Mouse (Mus musculus) limb, embryonic 15.5 days (tissue): Measurements from ENCODE around the gene Ms4a13. TPM values are rescaled to one million over a fixed set of nuclear protein-coding genes. Genes with fewer than 3 reads are reported as not detected.
"Not testable (repeated sequence)": the region's sequence is repeated elsewhere in the genome, so short reads cannot be mapped to it uniquely, and the experiment has no call there.

Experiments used
- ATAC-seq: fragments of 200-750 bp; cut with Nextera tagmentation; 2 replicates; pipeline ENCODE4 v1.8.0; 2017; ENCODE audit warnings: low read depth, moderate TSS enrichment; ENCODE audit not compliant: insufficient number of reproducible peaks, low FRiP score, low TSS enrichment
- H3K27ac ChIP-seq: fragments of 300-500 bp; sonication (generic); 2 replicates; pipeline ENCODE4 v1.5.1; 2015; ENCODE audit warnings: moderate library complexity, mild to moderate bottlenecking, inconsistent platforms
- H3K27me3 ChIP-seq: fragments of 300-500 bp; sonication (generic); 2 replicates; pipeline ENCODE4 v1.6.1; 2015; ENCODE audit warnings: inconsistent platforms
- H3K36me3 ChIP-seq: fragments of 300-500 bp; sonication (generic); 2 replicates; pipeline ENCODE4 v1.6.1; 2015; ENCODE audit warnings: inconsistent platforms
- H3K4me1 ChIP-seq: fragments of 300-500 bp; sonication (generic); 2 replicates; pipeline ENCODE4 v1.6.1; 2015; ENCODE audit warnings: inconsistent platforms
- H3K4me2 ChIP-seq: fragments of 300-500 bp; sonication (generic); 2 replicates; pipeline ENCODE4 v1.6.1; 2015; ENCODE audit warnings: mild to moderate bottlenecking, inconsistent platforms
- H3K4me3 ChIP-seq: fragments of 300-500 bp; sonication (generic); 2 replicates; pipeline ENCODE4 v1.5.1; 2015; ENCODE audit warnings: mild to moderate bottlenecking, inconsistent platforms
- H3K9ac ChIP-seq: fragments of 300-500 bp; sonication (generic); 2 replicates; pipeline ENCODE4 v1.6.1; 2015; ENCODE audit warnings: inconsistent platforms
- H3K9me3 ChIP-seq: fragments of 300-500 bp; sonication (generic); 2 replicates; pipeline ENCODE4 v1.6.1; 2016; ENCODE audit warnings: inconsistent platforms
- WGBS: fragments of 180-500 bp; shearing (Covaris S2); methylation state at CpG from one replicate; pipeline ENCODE4 v1.1.7; 2015; 5-methylcytosine and 5-hydroxymethylcytosine counted together
- polyA plus RNA-seq: library from polyadenylated mRNA; unstranded; fragments of >200 nt; fragmentation: Nextera tagmentation; extraction: Ambion mirVana; gene quantifications from 2 replicates; pipeline ENCODE4 v1.2.1, GENCODE M21; 2015

The Ms4a13 gene
- not detected in 2 replicates for polyA plus RNA-seq

GRCm38 (mm10) chr19:11196546-11196945, at the start of gene Ms4a13:
Gene Ms4a13 (minus strand): TSS chr19:11196737.
- H3K4me2 ChIP-seq, result no peak within 1 kb of the TSS
- 70% methylated on average over 12 of the region's 12 CpGs for WGBS
- H3K27ac ChIP-seq, result no peak within 1 kb of the TSS
- no peaks in the 10 kb centered on the region for H3K36me3 ChIP-seq
- ATAC-seq, result no peak
- no peak within 1 kb of the TSS for H3K4me3 ChIP-seq
- no peaks in the 10 kb centered on the region for H3K9me3 ChIP-seq
- no peaks in the 10 kb centered on the region for H3K4me1 ChIP-seq
- H3K9ac ChIP-seq, result no peak within 1 kb of the TSS
- H3K27me3 ChIP-seq, result no peaks in the 10 kb centered on the region

GRCm38 (mm10) chr19:11244230-11244629, 47.7 kb upstream of the Ms4a13 start:
- Histone ChIP-seq H3K36me3 (no peaks in the 10 kb centered on the region), H3K27me3 (no peaks in the 10 kb centered on the region), H3K4me2 (no peak overlapping the region), H3K9me3 (no peaks in the 10 kb centered on the region), H3K4me3 (no peak overlapping the region), H3K27ac (no peak overlapping the region), H3K4me1 (no peaks in the 10 kb centered on the region), H3K9ac (no peak overlapping the region)
- ATAC-seq, result no peak

- no peak overlapping the region for H3K4me2 ChIP-seq
- ATAC-seq, result no peak
- H3K9ac ChIP-seq, result no peak overlapping the region
- H3K4me3 ChIP-seq, result no peak overlapping the region
- no peaks in the 10 kb centered on the region for H3K4me1 ChIP-seq
- no peaks in the 10 kb centered on the region for H3K36me3 ChIP-seq
- H3K9me3 ChIP-seq, result no peaks in the 10 kb centered on the region
- no peak overlapping the region for H3K27ac ChIP-seq
- 59% methylated on average over 5 of the region's 5 CpGs for WGBS
- no peaks in the 10 kb centered on the region for H3K27me3 ChIP-seq
Measured at GRCm38 (mm10) chr19:11242560-11242959, 46.0 kb upstream of the Ms4a13 start.

GRCm38 (mm10) chr19:11235820-11236219, 39.3 kb upstream of the Ms4a13 start:
- H3K36me3 ChIP-seq, result no peaks in the 10 kb centered on the region
- ATAC-seq, result no peak

GRCm38 (mm10) chr19:11234921-11235735, 38.6 kb upstream of the Ms4a13 start:
- H3K4me1 ChIP-seq, result no peaks in the 10 kb centered on the region
- no peak overlapping the region for H3K27ac ChIP-seq
- no peak overlapping the region for H3K4me2 ChIP-seq
- no peak for ATAC-seq
- no peak overlapping the region for H3K9ac ChIP-seq
- WGBS, result 23% methylated on average over 5 of the region's 5 CpGs
- no peak overlapping the region for H3K4me3 ChIP-seq
- no peaks in the 10 kb centered on the region for H3K9me3 ChIP-seq
- H3K36me3 ChIP-seq, result no peaks in the 10 kb centered on the region
- no peaks in the 10 kb centered on the region for H3K27me3 ChIP-seq

More at GRCm38 (mm10) chr19:11235820-11236219, 39.3 kb upstream of the Ms4a13 start:
- Histone ChIP-seq H3K4me2 (no peak overlapping the region), H3K9me3 (no peaks in the 10 kb centered on the region), H3K27ac (no peak overlapping the region), H3K4me3 (no peak overlapping the region), H3K4me1 (no peaks in the 10 kb centered on the region), H3K9ac (no peak overlapping the region), H3K27me3 (no peaks in the 10 kb centered on the region)

GRCm38 (mm10) chr19:11234244-11234643, 37.7 kb upstream of the Ms4a13 start:
- H3K9me3 ChIP-seq, result no peaks in the 10 kb centered on the region
- H3K4me1 ChIP-seq, result no peaks in the 10 kb centered on the region
- no peaks in the 10 kb centered on the region for H3K27me3 ChIP-seq
- ATAC-seq, result no peak
- H3K4me3 ChIP-seq, result no peak overlapping the region
- H3K36me3 ChIP-seq, result no peaks in the 10 kb centered on the region
- no peak overlapping the region for H3K9ac ChIP-seq
- no peak overlapping the region for H3K27ac ChIP-seq
- 79% methylated on average over 5 of the region's 5 CpGs for WGBS
- H3K4me2 ChIP-seq, result no peak overlapping the region

- no peak within 1 kb of the TSS for H3K4me2 ChIP-seq
- no peaks in the 10 kb centered on the region for H3K27me3 ChIP-seq
- H3K4me3 ChIP-seq, result no peak within 1 kb of the TSS
- no peak for ATAC-seq
- no peaks in the 10 kb centered on the region for H3K9me3 ChIP-seq
- 72% methylated on average over 5 of the region's 5 CpGs for WGBS
- no peak within 1 kb of the TSS for H3K27ac ChIP-seq
- no peaks in the 10 kb centered on the region for H3K4me1 ChIP-seq
- H3K36me3 ChIP-seq, result no peaks in the 10 kb centered on the region
- H3K9ac ChIP-seq, result no peak within 1 kb of the TSS
Measured at GRCm38 (mm10) chr19:11232348-11232747, 35.8 kb upstream of the Ms4a13 start, which contains the start of gene Ms4a12. Gene Ms4a12 (minus strand): TSS chr19:11232448.

GRCm38 (mm10) chr19:11192552-11192951, 4.0 kb downstream of the Ms4a13 start:
- H3K36me3 ChIP-seq, result no peaks in the 10 kb centered on the region
- no peak overlapping the region for H3K4me3 ChIP-seq
- 52% methylated on average over 1 of the region's 1 CpGs for WGBS
- no peak for ATAC-seq
- no peak overlapping the region for H3K4me2 ChIP-seq
- H3K27me3 ChIP-seq, result no peaks in the 10 kb centered on the region
- H3K4me1 ChIP-seq, result no peaks in the 10 kb centered on the region
- no peak overlapping the region for H3K27ac ChIP-seq
- H3K9ac ChIP-seq, result no peak overlapping the region
- H3K9me3 ChIP-seq, result no peaks in the 10 kb centered on the region

GRCm38 (mm10) chr19:11184121-11184520, 12.4 kb downstream of the Ms4a13 start:
- 18% methylated on average over 5 of the region's 5 CpGs for WGBS
- Histone ChIP-seq H3K4me1 (no peaks in the 10 kb centered on the region), H3K27ac (no peak overlapping the region), H3K4me2 (no peak overlapping the region), H3K9ac (no peak overlapping the region), H3K36me3 (no peaks in the 10 kb centered on the region), H3K9me3 (no peaks in the 10 kb centered on the region), H3K4me3 (no peak overlapping the region), H3K27me3 (no peaks in the 10 kb centered on the region)
- ATAC-seq, result no peak

- Histone ChIP-seq H3K36me3 (no peaks in the 10 kb centered on the region), H3K4me3 (no peak overlapping the region), H3K9ac (no peak overlapping the region), H3K27ac (no peak overlapping the region), H3K4me1 (no peaks in the 10 kb centered on the region), H3K27me3 (no peaks in the 10 kb centered on the region), H3K9me3 (no peaks in the 10 kb centered on the region), H3K4me2 (no peak overlapping the region)
- no peak for ATAC-seq
- 59% methylated on average over 2 of the region's 2 CpGs for WGBS
Measured at GRCm38 (mm10) chr19:11177464-11177863, 19.1 kb downstream of the Ms4a13 start.

GRCm38 (mm10) chr19:11165172-11165571, 31.4 kb downstream of the Ms4a13 start, which contains the start of gene 1700025F22Rik:
Gene 1700025F22Rik (minus strand): TSS chr19:11165320.
- no peaks in the 10 kb centered on the region for H3K4me1 ChIP-seq
- H3K9me3 ChIP-seq, result no peaks in the 10 kb centered on the region
- H3K27ac ChIP-seq, result no peak within 1 kb of the TSS
- no peak for ATAC-seq
- WGBS, result 38% methylated on average over 10 of the region's 10 CpGs
- no peaks in the 10 kb centered on the region for H3K27me3 ChIP-seq
- H3K4me3 ChIP-seq, result no peak within 1 kb of the TSS
- H3K4me2 ChIP-seq, result no peak within 1 kb of the TSS
- no peaks in the 10 kb centered on the region for H3K36me3 ChIP-seq
- no peak within 1 kb of the TSS for H3K9ac ChIP-seq

- H3K27ac ChIP-seq, H3K4me1 ChIP-seq, H3K9me3 ChIP-seq, ATAC-seq, H3K4me2 ChIP-seq, H3K36me3 ChIP-seq, H3K27me3 ChIP-seq, H3K4me3 ChIP-seq, H3K9ac ChIP-seq: not testable (repeated sequence)
- WGBS, result 75% methylated on average over 6 of the region's 6 CpGs
Measured at GRCm38 (mm10) chr19:11157890-11158289, 38.6 kb downstream of the Ms4a13 start.
